Mouse (Mus musculus): ENCODE measurements at regions not wholly inside any gene's neighbourhood (a gene's known extent, or its start where the extent isn't known, plus 50 kb on each side); places are given as distances from the start of the nearest gene placed in this dataset.

GRCm38 (mm10) chr7:123059718-123060337 is 63.9 kb upstream of the Tnrc6a start:
- no peak for DNase-seq (ENCODE audit: low read depth, low spot score)

- no peak for DNase-seq (ENCODE audit: low read depth, low spot score)
These were observed 60.2 kb upstream of the Tnrc6a start for GRCm38 (mm10) chr7:123063264-123064011.

GRCm38 (mm10) chr7:123065951-123066351 is 57.7 kb upstream of the Tnrc6a start:
- peak; percentile 94 for DNase-seq (ENCODE audit: low read depth, low spot score)

GRCm38 (mm10) chr7:123067396-123067795 is 56.3 kb upstream of the Tnrc6a start:
- DNase-seq (ENCODE audit: low read depth, low spot score) = no peak

GRCm38 (mm10) chr7:123068241-123068640 is 55.4 kb upstream of the Tnrc6a start:
- no peak for DNase-seq (ENCODE audit: low read depth, low spot score)

- DNase-seq (ENCODE audit: low read depth, low spot score) = no peak
These were observed 54.9 kb upstream of the Tnrc6a start for GRCm38 (mm10) chr7:123068715-123069273.

- DNase-seq (ENCODE audit: low read depth, low spot score) = no peak
These were observed 54.4 kb upstream of the Tnrc6a start for GRCm38 (mm10) chr7:123069280-123069679.

- no peak for DNase-seq (ENCODE audit: low read depth, low spot score)
These were observed 52.8 kb upstream of the Tnrc6a start for GRCm38 (mm10) chr7:123070861-123071260.

Data from telencephalon, adult 2 months (tissue).